Mouse (Mus musculus): ENCODE data around the gene 5830411N06Rik. TPM values are rescaled to one million over a fixed set of nuclear protein-coding genes. Genes with fewer than 3 reads are reported as not detected.

The 5830411N06Rik gene
- polyA plus RNA-seq, 1 experiment from 2014 or later, result not detected

GRCm38 (mm10) chr7:140231026-140231425 is 16.1 kb upstream of the 5830411N06Rik start:
- no peak for ATAC-seq (ENCODE audit: extremely low read depth, insufficient number of reproducible peaks, low FRiP score, low TSS enrichment)
- H3K4me1 ChIP-seq, result no peaks in the 10 kb centered on the region
- no peak overlapping the region for H3K9ac ChIP-seq
- H3K4me2 ChIP-seq, result no peak overlapping the region
- WGBS, result 56% methylated on average over 2 of the region's 2 CpGs
- H3K9me3 ChIP-seq, result no peaks in the 10 kb centered on the region
- no peaks in the 10 kb centered on the region for H3K27me3 ChIP-seq (replicated peaks)
- H3K4me3 ChIP-seq, result no peak overlapping the region
- H3K27ac ChIP-seq (replicated peaks), result no peak overlapping the region
- H3K36me3 ChIP-seq, result no peaks in the 10 kb centered on the region

GRCm38 (mm10) chr7:140233696-140234095 is 13.4 kb upstream of the 5830411N06Rik start:
- H3K9ac ChIP-seq, result no peak overlapping the region
- no peak overlapping the region for H3K4me3 ChIP-seq
- ATAC-seq (ENCODE audit: extremely low read depth, insufficient number of reproducible peaks, low FRiP score, low TSS enrichment), result no peak
- no peaks in the 10 kb centered on the region for H3K9me3 ChIP-seq
- no peak overlapping the region for H3K4me2 ChIP-seq
- no peak overlapping the region for H3K27ac ChIP-seq (replicated peaks)
- no peaks in the 10 kb centered on the region for H3K4me1 ChIP-seq
- no peaks in the 10 kb centered on the region for H3K27me3 ChIP-seq (replicated peaks)
- H3K36me3 ChIP-seq, result no peaks in the 10 kb centered on the region
- WGBS, result 77% methylated on average over 3 of the region's 3 CpGs

- ATAC-seq (ENCODE audit: extremely low read depth, insufficient number of reproducible peaks, low FRiP score, low TSS enrichment), result no peak
- WGBS, result 75% methylated on average over 7 of the region's 7 CpGs
- H3K4me3 ChIP-seq, result no peak overlapping the region
Observed at GRCm38 (mm10) chr7:140253780-140254299, 6.8 kb downstream of the 5830411N06Rik start.

GRCm38 (mm10) chr7:140295746-140296145 is 48.7 kb downstream of the 5830411N06Rik start:
- no peak overlapping the region for H3K4me2 ChIP-seq
- no peak for ATAC-seq (ENCODE audit: extremely low read depth, insufficient number of reproducible peaks, low FRiP score, low TSS enrichment)
- no peak overlapping the region for H3K9ac ChIP-seq
- H3K27ac ChIP-seq (replicated peaks), result no peak overlapping the region
- 80% methylated on average over 9 of the region's 9 CpGs for WGBS
- no peaks in the 10 kb centered on the region for H3K27me3 ChIP-seq (replicated peaks)
- no peaks in the 10 kb centered on the region for H3K36me3 ChIP-seq
- no peaks in the 10 kb centered on the region for H3K4me1 ChIP-seq
- no peak overlapping the region for H3K4me3 ChIP-seq
- H3K9me3 ChIP-seq, result no peaks in the 10 kb centered on the region

More at GRCm38 (mm10) chr7:140253780-140254299, 6.8 kb downstream of the 5830411N06Rik start:
- Histone ChIP-seq H3K9ac (no peak overlapping the region), H3K27ac (replicated peaks) (no peak overlapping the region), H3K27me3 (replicated peaks) (no peaks in the 10 kb centered on the region), H3K36me3 (no peaks in the 10 kb centered on the region), H3K9me3 (0 out of 2 replicates have a peak, but pooled peaks cover 4% of the 10 kb centered on the region), H3K4me1 (no peaks in the 10 kb centered on the region), H3K4me2 (no peak overlapping the region)

- H3K4me3 ChIP-seq, result no peak overlapping the region
- H3K4me2 ChIP-seq, result no peak overlapping the region
- WGBS, result 69% methylated on average over 6 of the region's 6 CpGs
- ATAC-seq (ENCODE audit: extremely low read depth, insufficient number of reproducible peaks, low FRiP score, low TSS enrichment), result no peak
- no peaks in the 10 kb centered on the region for H3K27me3 ChIP-seq (replicated peaks)
- H3K9ac ChIP-seq, result no peak overlapping the region
- no peaks in the 10 kb centered on the region for H3K9me3 ChIP-seq
- H3K27ac ChIP-seq (replicated peaks), result no peak overlapping the region
- no peaks in the 10 kb centered on the region for H3K36me3 ChIP-seq
- no peaks in the 10 kb centered on the region for H3K4me1 ChIP-seq
Observed at GRCm38 (mm10) chr7:140296876-140297275, 49.8 kb downstream of the 5830411N06Rik start.

- WGBS, result 80% methylated on average over 3 of the region's 3 CpGs
- Histone ChIP-seq H3K4me3 (no peak overlapping the region), H3K36me3 (no peaks in the 10 kb centered on the region), H3K27me3 (replicated peaks) (no peaks in the 10 kb centered on the region), H3K9ac (no peak overlapping the region), H3K4me1 (no peaks in the 10 kb centered on the region), H3K4me2 (no peak overlapping the region), H3K9me3 (no peaks in the 10 kb centered on the region), H3K27ac (replicated peaks) (no peak overlapping the region)
- no peak for ATAC-seq (ENCODE audit: extremely low read depth, insufficient number of reproducible peaks, low FRiP score, low TSS enrichment)
Observed at GRCm38 (mm10) chr7:140299416-140299815, 52.3 kb downstream of the 5830411N06Rik start.

GRCm38 (mm10) chr7:140319861-140320385 is 72.8 kb downstream of the 5830411N06Rik start:
- H3K9me3 ChIP-seq, result no peaks in the 10 kb centered on the region
- no peak overlapping the region for H3K9ac ChIP-seq
- H3K27ac ChIP-seq (replicated peaks), result no peak overlapping the region
- H3K4me2 ChIP-seq, result no peak overlapping the region
- no peaks in the 10 kb centered on the region for H3K27me3 ChIP-seq (replicated peaks)
- H3K36me3 ChIP-seq, result no peaks in the 10 kb centered on the region
- H3K4me1 ChIP-seq, result no peaks in the 10 kb centered on the region
- ATAC-seq (ENCODE audit: extremely low read depth, insufficient number of reproducible peaks, low FRiP score, low TSS enrichment), result no peak
- H3K4me3 ChIP-seq, result no peak overlapping the region
- WGBS, result 67% methylated on average over 3 of the region's 3 CpGs

- H3K4me3 ChIP-seq, result no peak within 1 kb of the TSS
- H3K27ac ChIP-seq (replicated peaks), result no peak within 1 kb of the TSS
- no peak within 1 kb of the TSS for H3K9ac ChIP-seq
- no peak for ATAC-seq (ENCODE audit: extremely low read depth, insufficient number of reproducible peaks, low FRiP score, low TSS enrichment)
- H3K9me3 ChIP-seq, result no peaks in the 10 kb centered on the region
- H3K36me3 ChIP-seq, result no peaks in the 10 kb centered on the region
- H3K27me3 ChIP-seq (replicated peaks), result no peaks in the 10 kb centered on the region
- no peak within 1 kb of the TSS for H3K4me2 ChIP-seq
- WGBS, result 61% methylated on average over 1 of the region's 1 CpGs
- H3K4me1 ChIP-seq, result no peaks in the 10 kb centered on the region
Observed at GRCm38 (mm10) chr7:140320558-140320957, 73.5 kb downstream of the 5830411N06Rik start, which contains the start of gene Olfr525. Gene Olfr525, plus strand, starts transcription at chr7:140320858.

GRCm38 (mm10) chr7:140321135-140321534 is 74.1 kb downstream of the 5830411N06Rik start:
- Histone ChIP-seq H3K36me3 (no peaks in the 10 kb centered on the region), H3K4me1 (no peaks in the 10 kb centered on the region), H3K27me3 (replicated peaks) (no peaks in the 10 kb centered on the region), H3K27ac (replicated peaks) (no peak overlapping the region), H3K9ac (no peak overlapping the region), H3K4me3 (no peak overlapping the region), H3K9me3 (no peaks in the 10 kb centered on the region), H3K4me2 (no peak overlapping the region)
- no peak for ATAC-seq (ENCODE audit: extremely low read depth, insufficient number of reproducible peaks, low FRiP score, low TSS enrichment)

GRCm38 (mm10) chr7:140329766-140330304 is 82.8 kb downstream of the 5830411N06Rik start:
- Histone ChIP-seq H3K4me3 (no peak overlapping the region), H3K36me3 (no peaks in the 10 kb centered on the region), H3K4me2 (no peak overlapping the region), H3K4me1 (no peaks in the 10 kb centered on the region), H3K9ac (no peak overlapping the region), H3K27ac (replicated peaks) (no peak overlapping the region), H3K9me3 (no peaks in the 10 kb centered on the region), H3K27me3 (replicated peaks) (no peaks in the 10 kb centered on the region)
- ATAC-seq (ENCODE audit: extremely low read depth, insufficient number of reproducible peaks, low FRiP score, low TSS enrichment), result no peak
- 11% methylated on average over 1 of the region's 1 CpGs for WGBS

GRCm38 (mm10) chr7:140333717-140334116 is 86.6 kb downstream of the 5830411N06Rik start, which contains the start of gene Olfr527:
Gene Olfr527, plus strand, starts transcription at chr7:140334017.
- Histone ChIP-seq H3K27ac (replicated peaks) (no peak within 1 kb of the TSS), H3K9me3 (0 out of 2 replicates have a peak, but pooled peaks cover 3% of the 10 kb centered on the region), H3K4me3 (no peak within 1 kb of the TSS), H3K9ac (no peak within 1 kb of the TSS), H3K27me3 (replicated peaks) (no peaks in the 10 kb centered on the region), H3K4me2 (no peak within 1 kb of the TSS), H3K4me1 (no peaks in the 10 kb centered on the region), H3K36me3 (no peaks in the 10 kb centered on the region)
- 59% methylated on average over 2 of the region's 2 CpGs for WGBS
- no peak for ATAC-seq (ENCODE audit: extremely low read depth, insufficient number of reproducible peaks, low FRiP score, low TSS enrichment)

All from heart, embryonic 13.5 days (tissue).